Mouse (Mus musculus): ENCODE data around the gene Pld6.
"Not testable (repeated sequence)": the region's sequence is repeated elsewhere in the genome, so short reads cannot be mapped to it uniquely, and the experiment has no call there.

The Pld6 gene

DNA sequence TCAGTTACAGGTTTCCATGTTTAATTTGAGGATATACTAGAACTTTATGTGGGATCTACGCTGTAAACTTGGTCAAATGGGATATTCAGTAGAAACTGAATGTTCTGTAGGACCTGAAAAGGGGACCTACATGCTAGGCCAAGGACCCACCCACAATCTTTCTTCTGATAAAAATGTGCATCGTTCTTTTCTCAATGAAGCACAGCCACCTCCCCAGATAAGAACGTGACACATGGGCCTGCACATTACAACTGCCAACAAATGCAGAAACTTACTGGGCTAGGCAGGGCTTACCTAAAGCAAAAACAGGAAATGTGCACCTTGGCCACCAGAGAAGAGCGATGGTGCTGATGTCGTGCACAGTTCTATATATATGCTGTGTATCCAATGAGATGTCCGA is 32.9 kb downstream of the Pld6 start:
- ATAC-seq (ENCODE audit: insufficient number of reproducible peaks, low FRiP score, low TSS enrichment), result no peak

DNA sequence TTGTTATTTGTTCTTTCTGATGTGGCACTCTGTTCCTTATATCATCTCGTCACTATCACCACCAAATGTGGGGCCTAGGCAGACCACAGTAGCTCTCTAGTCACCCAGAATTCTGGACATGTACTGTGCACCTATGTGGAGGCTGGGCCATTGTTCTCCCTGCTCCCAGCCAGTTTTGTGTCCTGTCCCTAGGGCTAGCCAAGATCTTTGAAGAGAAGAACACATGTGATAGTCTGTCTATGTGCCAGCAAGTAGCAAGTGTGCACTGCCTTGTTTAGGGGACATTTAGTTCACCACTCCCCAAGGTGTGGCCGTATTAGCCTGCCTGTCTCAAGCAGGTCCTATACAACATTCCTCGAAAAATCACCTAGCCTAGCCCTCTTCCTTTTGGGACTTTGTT is 38.4 kb downstream of the Pld6 start:
- ATAC-seq (ENCODE audit: insufficient number of reproducible peaks, low FRiP score, low TSS enrichment), result no peak

DNA sequence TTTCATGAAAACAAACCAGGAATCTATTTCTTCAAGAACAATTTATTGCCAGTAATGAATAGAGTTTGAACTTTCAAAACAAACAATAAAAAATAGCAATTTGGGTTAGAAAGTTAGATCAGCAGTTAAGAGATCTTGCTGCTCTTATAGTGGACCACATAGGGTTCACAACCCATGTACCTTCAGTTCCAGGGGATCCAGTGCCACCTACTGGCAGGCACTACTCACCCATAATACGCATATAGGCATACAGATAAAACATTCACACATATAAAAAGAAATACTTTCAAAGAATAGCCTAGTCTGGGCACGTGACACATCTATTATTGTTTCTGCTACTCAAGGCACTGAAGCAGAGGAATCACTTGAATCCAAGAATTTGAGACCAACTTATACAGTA is 40.8 kb downstream of the Pld6 start:
- ATAC-seq (ENCODE audit: insufficient number of reproducible peaks, low FRiP score, low TSS enrichment), result no peak

DNA sequence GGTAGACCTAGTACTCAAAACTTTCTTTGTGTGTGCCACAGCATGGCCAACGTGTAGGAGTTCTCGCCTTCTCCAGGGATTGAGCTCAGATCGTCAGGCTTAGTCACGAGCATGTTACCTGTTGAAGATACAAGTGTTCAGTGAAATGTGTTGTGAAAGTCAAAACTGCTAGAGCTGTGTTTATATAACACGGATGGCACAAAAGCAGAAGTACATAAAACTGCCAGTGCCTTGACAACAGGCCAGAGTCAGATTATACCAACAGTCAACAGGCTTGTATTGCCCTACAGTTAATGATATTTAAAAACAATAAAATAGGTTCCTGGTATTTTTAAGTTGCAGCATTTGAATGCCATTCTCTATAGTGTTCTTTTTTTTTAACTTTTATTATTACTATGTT is 41.6 kb downstream of the Pld6 start:
- no peak for ATAC-seq (ENCODE audit: insufficient number of reproducible peaks, low FRiP score, low TSS enrichment)

DNA sequence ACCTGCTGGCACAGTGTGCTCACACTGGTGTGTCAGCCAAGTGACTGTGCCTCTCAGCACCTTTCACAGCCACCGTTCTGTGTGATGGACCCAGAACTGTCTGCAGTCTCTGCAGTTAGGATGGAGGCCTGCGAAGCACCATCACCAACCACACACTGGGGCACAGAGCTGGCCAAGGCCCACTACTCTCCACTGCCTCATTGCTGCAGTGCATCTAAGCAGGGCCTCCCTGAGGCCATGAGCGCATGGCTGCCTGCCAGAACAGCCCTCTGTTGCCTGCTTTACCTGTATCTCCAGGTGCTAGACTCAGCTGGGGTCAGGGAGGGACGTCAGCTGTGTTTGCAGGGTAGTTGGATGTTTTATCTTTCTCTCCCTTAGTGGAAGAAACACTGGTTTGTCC is 43.1 kb downstream of the Pld6 start:
- no peak for ATAC-seq (ENCODE audit: insufficient number of reproducible peaks, low FRiP score, low TSS enrichment)

DNA sequence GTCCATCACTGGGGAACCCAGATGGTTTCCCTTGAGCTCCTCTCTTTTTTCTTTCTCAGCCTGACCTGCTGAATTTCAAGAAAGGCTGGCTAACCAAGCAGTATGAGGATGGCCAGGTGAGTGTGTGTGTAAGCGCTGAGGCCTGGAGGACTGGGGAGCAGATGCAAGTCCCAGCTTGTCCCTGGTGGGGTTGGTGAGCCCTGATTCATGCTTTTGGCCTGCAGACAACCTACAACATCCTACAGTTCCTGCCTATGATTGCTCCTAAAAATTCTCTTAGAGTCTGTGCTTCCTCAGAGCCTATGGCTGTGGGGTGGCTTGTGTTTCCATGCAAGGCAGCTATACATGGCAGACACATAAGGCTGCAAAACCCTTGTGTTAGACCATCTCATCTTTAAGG is 43.7 kb downstream of the Pld6 start:
- ATAC-seq (ENCODE audit: insufficient number of reproducible peaks, low FRiP score, low TSS enrichment), result no peak

DNA sequence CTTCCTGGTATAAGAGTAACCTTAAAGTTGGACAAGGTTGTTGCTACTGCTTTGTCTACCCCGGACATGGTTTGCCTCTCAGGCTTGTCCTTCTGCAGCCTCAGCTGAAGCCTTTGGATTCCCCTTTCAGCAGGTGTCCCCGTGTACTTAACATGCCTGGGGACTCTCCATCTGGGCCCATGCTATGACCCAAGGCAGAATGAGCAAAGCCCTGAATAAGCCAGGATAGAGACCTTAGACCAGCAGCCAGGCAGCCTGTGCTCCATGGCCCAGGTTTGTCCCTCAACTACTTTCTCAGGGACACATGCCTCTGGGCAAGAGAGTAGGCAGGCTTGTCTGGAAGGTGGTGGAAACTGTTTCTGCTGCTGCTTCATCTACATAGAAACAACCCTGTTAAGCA is 44.1 kb downstream of the Pld6 start:
- no peak; the same call in 1 of the 2 replicates for ATAC-seq (ENCODE audit: insufficient number of reproducible peaks, low FRiP score, low TSS enrichment)

DNA sequence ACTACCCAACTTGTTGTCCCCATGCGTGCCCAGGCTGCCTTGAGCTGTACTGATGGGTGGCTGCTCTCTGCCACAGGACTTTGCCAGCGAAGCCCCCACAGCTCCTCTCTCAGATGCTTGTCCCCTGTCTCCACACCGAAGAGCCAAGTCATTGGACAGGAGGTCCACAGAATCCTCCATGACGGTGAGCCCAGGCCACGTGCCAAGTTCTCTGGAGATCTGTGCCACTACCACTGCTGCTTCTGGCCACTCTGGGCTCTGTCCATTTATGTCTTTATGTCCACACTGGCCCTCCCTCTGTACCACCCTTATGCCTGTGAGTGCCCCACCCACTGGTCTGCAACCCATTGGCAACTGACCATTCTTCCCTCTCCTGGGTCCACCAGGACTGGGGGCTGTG is 45.5 kb downstream of the Pld6 start:
- ATAC-seq (ENCODE audit: insufficient number of reproducible peaks, low FRiP score, low TSS enrichment), result no peak

DNA sequence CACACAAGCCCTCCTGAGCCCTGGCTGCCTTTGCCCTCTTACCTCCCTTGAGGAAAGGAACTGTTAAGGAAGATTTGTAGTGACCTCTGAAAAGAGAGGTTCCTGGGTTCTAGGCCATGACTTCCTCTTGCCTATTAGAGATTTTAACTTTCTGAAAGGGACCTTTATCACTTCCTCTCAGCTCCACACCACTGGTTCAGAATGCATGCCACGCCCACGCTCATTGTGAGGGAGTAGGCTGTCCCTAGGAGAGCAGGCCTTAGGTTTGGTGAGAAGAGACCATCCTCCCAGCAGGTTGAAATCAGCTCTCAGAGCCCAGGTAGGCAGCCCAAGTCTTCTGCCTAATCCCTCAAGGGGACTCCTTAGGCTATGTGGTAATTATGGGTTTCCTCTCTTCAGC is 47.4 kb downstream of the Pld6 start:
- no peak for ATAC-seq (ENCODE audit: insufficient number of reproducible peaks, low FRiP score, low TSS enrichment)

DNA sequence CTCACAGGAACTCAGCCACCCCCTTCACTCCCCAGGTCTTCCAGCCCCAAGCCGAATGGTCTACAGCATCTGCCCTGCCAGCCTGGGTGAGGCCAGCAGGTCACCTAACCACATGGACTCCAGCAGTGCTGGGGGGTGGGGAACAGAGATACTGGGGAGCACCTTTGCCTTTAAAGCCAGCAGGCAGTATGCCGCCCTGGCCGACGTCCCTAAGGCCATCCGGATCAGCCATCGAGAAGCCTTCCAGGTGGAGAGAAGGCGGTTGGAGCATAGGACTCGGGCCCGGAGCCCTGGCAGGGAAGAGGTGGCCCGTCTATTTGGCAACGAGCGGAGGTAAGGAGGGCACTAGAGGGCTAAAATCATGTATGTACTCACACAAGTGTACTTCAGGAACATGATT is 50.2 kb downstream of the Pld6 start:
- ATAC-seq (ENCODE audit: insufficient number of reproducible peaks, low FRiP score, low TSS enrichment), result no peak

DNA sequence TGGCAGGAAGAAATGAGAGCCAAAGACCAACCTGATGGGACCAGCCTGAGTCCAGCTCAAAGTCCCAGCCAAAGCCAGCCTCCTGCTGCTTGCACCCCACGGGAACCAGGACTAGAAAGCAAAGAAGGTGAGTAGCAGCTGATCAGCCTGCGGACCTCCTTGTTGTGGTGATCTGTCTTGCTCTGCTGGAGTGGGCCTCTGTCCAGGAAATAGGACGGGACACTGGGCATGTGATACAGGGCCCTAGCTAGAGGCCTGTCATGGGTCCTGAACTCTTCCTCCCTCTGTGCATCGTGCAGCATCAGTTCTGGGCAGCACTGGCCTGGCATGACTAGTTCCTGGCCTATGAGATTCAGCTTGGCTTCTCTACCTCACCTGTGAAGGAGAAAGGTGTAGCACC is 51.5 kb downstream of the Pld6 start:
- ATAC-seq (ENCODE audit: insufficient number of reproducible peaks, low FRiP score, low TSS enrichment), result not testable (repeated sequence)

DNA sequence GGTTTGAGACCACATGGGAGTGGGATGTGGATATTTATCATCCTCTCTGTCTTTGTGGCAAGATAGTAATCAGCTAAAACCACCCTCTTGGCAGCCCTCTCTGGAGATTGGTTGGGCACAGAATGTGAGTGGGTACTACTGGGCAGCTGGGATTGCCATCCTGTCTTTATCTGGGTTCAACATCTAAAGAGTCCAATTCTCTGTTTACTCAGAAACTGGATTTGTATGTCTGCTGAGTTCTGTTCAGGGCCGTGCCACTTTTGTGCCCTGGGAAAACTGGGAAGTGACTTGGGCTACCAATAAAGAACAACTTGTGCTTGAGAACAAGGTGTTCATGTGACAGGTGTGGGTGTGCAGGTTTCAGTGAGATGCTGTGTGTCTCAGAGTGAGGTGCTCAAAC is 53.1 kb downstream of the Pld6 start:
- no peak for ATAC-seq (ENCODE audit: insufficient number of reproducible peaks, low FRiP score, low TSS enrichment)
